Mouse (Mus musculus): ENCODE measurements around the gene Phldb2. TPM values are rescaled to one million over a fixed set of nuclear protein-coding genes. Genes with fewer than 3 reads are reported as not detected.

The Phldb2 gene
- polyA plus RNA-seq, 1 experiment, result 33.0 TPM

- H3K79me3 ChIP-seq (ENCODE audit: low read depth), result no peaks in the 10 kb centered on the region
- H3K27me3 ChIP-seq (ENCODE audit: control insufficient read depth, insufficient read depth, insufficient read length), result no peaks in the 10 kb centered on the region
- H3K79me2 ChIP-seq (ENCODE audit: control insufficient read depth, insufficient read depth), result no peaks in the 10 kb centered on the region
- no peaks in the 10 kb centered on the region for H3K36me3 ChIP-seq (ENCODE audit: control insufficient read depth, insufficient read depth)
- TF ChIP-seq FOSL1 (IDR thresholded peaks at IDR 0.05; ENCODE audit: insufficient read depth, low read length, poor library complexity, severe bottlenecking), result no peak
- no peak for TF ChIP-seq USF1 (IDR thresholded peaks at IDR 0.05; ENCODE audit: low read depth)
- no peak for TF ChIP-seq CEBPB (IDR thresholded peaks at IDR 0.05; ENCODE audit: low read depth)
- no peak for TF ChIP-seq MYOG (IDR thresholded peaks at IDR 0.05; ENCODE audit: control insufficient read depth, extremely low read depth, insufficient read length)
- no peak for TF ChIP-seq CTCF (IDR thresholded peaks at IDR 0.05; ENCODE audit: control insufficient read depth, insufficient read depth, insufficient read length)
- no peak for TF ChIP-seq MYOD1 (IDR thresholded peaks at IDR 0.05; ENCODE audit: control insufficient read depth, insufficient read length, low read depth)
- no peak for TF ChIP-seq MAX (IDR thresholded peaks at IDR 0.05)
- H3ac ChIP-seq (ENCODE audit: control insufficient read depth, insufficient read length, low read depth), result no peak overlapping the region
- no peak overlapping the region for H3K4me3 ChIP-seq (ENCODE audit: insufficient read depth, poor library complexity, severe bottlenecking)
Measured at GRCm38 (mm10) chr16:45963088-45963487, 9.7 kb upstream of the Phldb2 start.

- TF ChIP-seq MYOG (IDR thresholded peaks at IDR 0.05; ENCODE audit: control insufficient read depth, extremely low read depth, insufficient read length), result no peak
- no peak for TF ChIP-seq MYOD1 (IDR thresholded peaks at IDR 0.05; ENCODE audit: control insufficient read depth, insufficient read length, low read depth)
- no peak for TF ChIP-seq CTCF (IDR thresholded peaks at IDR 0.05; ENCODE audit: control insufficient read depth, insufficient read depth, insufficient read length)
- TF ChIP-seq USF1 (IDR thresholded peaks at IDR 0.05; ENCODE audit: low read depth), result no peak
- no peak for TF ChIP-seq FOSL1 (IDR thresholded peaks at IDR 0.05; ENCODE audit: insufficient read depth, low read length, poor library complexity, severe bottlenecking)
- no peak for TF ChIP-seq CEBPB (IDR thresholded peaks at IDR 0.05; ENCODE audit: low read depth)
- no peak for TF ChIP-seq MAX (IDR thresholded peaks at IDR 0.05)
- Histone ChIP-seq H3K27me3 (ENCODE audit: control insufficient read depth, insufficient read depth, insufficient read length) (no peaks in the 10 kb centered on the region), H3K79me2 (ENCODE audit: control insufficient read depth, insufficient read depth) (no peaks in the 10 kb centered on the region), H3K36me3 (ENCODE audit: control insufficient read depth, insufficient read depth) (no peaks in the 10 kb centered on the region), H3ac (ENCODE audit: control insufficient read depth, insufficient read length, low read depth) (no peak overlapping the region), H3K79me3 (ENCODE audit: low read depth) (no peaks in the 10 kb centered on the region), H3K4me3 (ENCODE audit: insufficient read depth, poor library complexity, severe bottlenecking) (no peak overlapping the region)
Measured at GRCm38 (mm10) chr16:45960978-45961377, 7.6 kb upstream of the Phldb2 start.

GRCm38 (mm10) chr16:45956390-45956950 lies 3.1 kb upstream of the Phldb2 start:
- no peak overlapping the region for H3ac ChIP-seq (ENCODE audit: control insufficient read depth, insufficient read length, low read depth)
- no peaks in the 10 kb centered on the region for H3K79me2 ChIP-seq (ENCODE audit: control insufficient read depth, insufficient read depth)
- H3K36me3 ChIP-seq (ENCODE audit: control insufficient read depth, insufficient read depth), result no peaks in the 10 kb centered on the region
- H3K4me3 ChIP-seq (ENCODE audit: insufficient read depth, poor library complexity, severe bottlenecking), result no peak overlapping the region
- no peaks in the 10 kb centered on the region for H3K79me3 ChIP-seq (ENCODE audit: low read depth)
- no peaks in the 10 kb centered on the region for H3K27me3 ChIP-seq (ENCODE audit: control insufficient read depth, insufficient read depth, insufficient read length)
- TF ChIP-seq USF1 (IDR thresholded peaks at IDR 0.05; ENCODE audit: low read depth), result peak; percentile 69
- no peak for TF ChIP-seq MAX (IDR thresholded peaks at IDR 0.05)
- TF ChIP-seq MYOD1 (IDR thresholded peaks at IDR 0.05; ENCODE audit: control insufficient read depth, insufficient read length, low read depth), result peak; percentile 22

- Histone ChIP-seq H3ac (ENCODE audit: control insufficient read depth, insufficient read length, low read depth) (no peak overlapping the region), H3K27me3 (ENCODE audit: control insufficient read depth, insufficient read depth, insufficient read length) (no peaks in the 10 kb centered on the region), H3K36me3 (ENCODE audit: control insufficient read depth, insufficient read depth) (no peaks in the 10 kb centered on the region), H3K4me3 (ENCODE audit: insufficient read depth, poor library complexity, severe bottlenecking) (no peak overlapping the region), H3K79me2 (ENCODE audit: control insufficient read depth, insufficient read depth) (no peaks in the 10 kb centered on the region), H3K79me3 (ENCODE audit: low read depth) (no peaks in the 10 kb centered on the region)
- TF ChIP-seq FOSL1 (IDR thresholded peaks at IDR 0.05; ENCODE audit: insufficient read depth, low read length, poor library complexity, severe bottlenecking) (peak; percentile 42), MAX (IDR thresholded peaks at IDR 0.05) (no peak), MYOD1 (IDR thresholded peaks at IDR 0.05; ENCODE audit: control insufficient read depth, insufficient read length, low read depth) (no peak), MYOG (IDR thresholded peaks at IDR 0.05; ENCODE audit: control insufficient read depth, extremely low read depth, insufficient read length) (no peak), CEBPB (IDR thresholded peaks at IDR 0.05; ENCODE audit: low read depth) (no peak), USF1 (IDR thresholded peaks at IDR 0.05; ENCODE audit: low read depth) (no peak)
Measured at GRCm38 (mm10) chr16:45952501-45952900, 897 bp downstream of the Phldb2 start.

- Histone ChIP-seq H3K79me3 (ENCODE audit: low read depth) (no peaks in the 10 kb centered on the region), H3K79me2 (ENCODE audit: control insufficient read depth, insufficient read depth) (no peaks in the 10 kb centered on the region), H3ac (ENCODE audit: control insufficient read depth, insufficient read length, low read depth) (no peak overlapping the region), H3K36me3 (ENCODE audit: control insufficient read depth, insufficient read depth) (no peaks in the 10 kb centered on the region), H3K27me3 (ENCODE audit: control insufficient read depth, insufficient read depth, insufficient read length) (no peaks in the 10 kb centered on the region), H3K4me3 (ENCODE audit: insufficient read depth, poor library complexity, severe bottlenecking) (no peak overlapping the region)
- no peak for TF ChIP-seq CTCF (IDR thresholded peaks at IDR 0.05; ENCODE audit: control insufficient read depth, insufficient read depth, insufficient read length)
- no peak for TF ChIP-seq FOSL1 (IDR thresholded peaks at IDR 0.05; ENCODE audit: insufficient read depth, low read length, poor library complexity, severe bottlenecking)
- TF ChIP-seq MAX (IDR thresholded peaks at IDR 0.05), result no peak
- TF ChIP-seq CEBPB (IDR thresholded peaks at IDR 0.05; ENCODE audit: low read depth), result no peak
- no peak for TF ChIP-seq USF1 (IDR thresholded peaks at IDR 0.05; ENCODE audit: low read depth)
- TF ChIP-seq MYOD1 (IDR thresholded peaks at IDR 0.05; ENCODE audit: control insufficient read depth, insufficient read length, low read depth), result no peak
- TF ChIP-seq MYOG (IDR thresholded peaks at IDR 0.05; ENCODE audit: control insufficient read depth, extremely low read depth, insufficient read length), result no peak
Measured at GRCm38 (mm10) chr16:45952035-45952434, 1.4 kb downstream of the Phldb2 start.

GRCm38 (mm10) chr16:45946335-45946734 lies 7.1 kb downstream of the Phldb2 start:
- Histone ChIP-seq H3K79me3 (ENCODE audit: low read depth) (no peaks in the 10 kb centered on the region), H3K4me3 (ENCODE audit: insufficient read depth, poor library complexity, severe bottlenecking) (no peak overlapping the region), H3K27me3 (ENCODE audit: control insufficient read depth, insufficient read depth, insufficient read length) (no peaks in the 10 kb centered on the region), H3K36me3 (ENCODE audit: control insufficient read depth, insufficient read depth) (no peaks in the 10 kb centered on the region), H3K79me2 (ENCODE audit: control insufficient read depth, insufficient read depth) (no peaks in the 10 kb centered on the region), H3ac (ENCODE audit: control insufficient read depth, insufficient read length, low read depth) (no peak overlapping the region)
- TF ChIP-seq FOSL1 (IDR thresholded peaks at IDR 0.05; ENCODE audit: insufficient read depth, low read length, poor library complexity, severe bottlenecking), result no peak
- TF ChIP-seq MYOD1 (IDR thresholded peaks at IDR 0.05; ENCODE audit: control insufficient read depth, insufficient read length, low read depth), result no peak
- TF ChIP-seq CTCF (IDR thresholded peaks at IDR 0.05; ENCODE audit: control insufficient read depth, insufficient read depth, insufficient read length), result no peak
- no peak for TF ChIP-seq CEBPB (IDR thresholded peaks at IDR 0.05; ENCODE audit: low read depth)
- no peak for TF ChIP-seq MAX (IDR thresholded peaks at IDR 0.05)
- no peak for TF ChIP-seq USF1 (IDR thresholded peaks at IDR 0.05; ENCODE audit: low read depth)
- no peak for TF ChIP-seq MYOG (IDR thresholded peaks at IDR 0.05; ENCODE audit: control insufficient read depth, extremely low read depth, insufficient read length)
